Mouse (Mus musculus) ES-E14 (cell line): ENCODE results near the gene Grk2.

ENCODE experiments used
- HCFC1 ChIP-seq: IDR thresholded peaks from 2 replicates; pipeline ENCODE4 v1.6.1; 2012; ENCODE audit warnings: low read length, inconsistent platforms, borderline replicate concordance; ENCODE audit not compliant: insufficient read depth
- MAFK ChIP-seq: IDR thresholded peaks from 2 replicates; pipeline ENCODE4 v1.6.1; 2014; ENCODE audit warnings: mild to moderate bottlenecking, low read depth, low read length, inconsistent platforms; ENCODE audit not compliant: insufficient read depth
- ZC3H11A ChIP-seq: IDR thresholded peaks from 2 replicates; pipeline ENCODE4 v1.6.1; 2012; ENCODE audit warnings: low read depth, mild to moderate bottlenecking, inconsistent platforms, low read length, borderline replicate concordance
- ZNF384 ChIP-seq: IDR thresholded peaks from 2 replicates; pipeline ENCODE4 v1.6.1; 2012; ENCODE audit warnings: low read depth, low read length, inconsistent platforms

DNA sequence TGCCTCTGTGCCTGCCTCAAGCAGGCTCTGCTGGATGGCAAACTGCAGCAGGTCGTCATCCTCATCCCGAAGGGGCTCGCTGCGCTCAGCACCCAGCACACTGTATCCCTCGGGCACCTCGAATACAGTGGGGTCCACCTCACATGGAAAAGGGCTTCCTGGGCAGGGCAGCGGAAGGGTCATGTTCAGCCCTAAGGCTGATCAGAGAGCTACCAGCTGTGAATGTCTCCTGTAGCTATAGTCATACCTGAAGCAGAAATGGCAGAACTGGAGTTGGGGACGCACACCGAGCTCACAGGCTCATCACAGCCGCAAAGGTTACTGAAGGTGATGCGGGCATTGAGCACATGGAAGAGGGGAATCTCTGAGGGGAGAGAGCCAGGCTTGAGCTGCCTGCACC is 35.0 kb downstream of the Grk2 start:
- TF ChIP-seq HCFC1 (no peak), MAFK (no peak), ZC3H11A (no peak), ZNF384 (no peak)
